Mouse (Mus musculus): ENCODE measurements around the gene Npas2. TPM values are rescaled to one million over a fixed set of nuclear protein-coding genes. Genes with fewer than 3 reads are reported as not detected.
A peak's percentile ranks its signal among the peaks of the same experiment; 100 is the strongest.

Npas2 gene
- polyA plus RNA-seq, 1 experiment from 2014 or later = 1.3 TPM

GRCm38 (mm10) chr1:39330857-39331594 lies 137.5 kb downstream of the Npas2 start:
- no peak for DNase-seq (ENCODE audit: low spot score)

DNA sequence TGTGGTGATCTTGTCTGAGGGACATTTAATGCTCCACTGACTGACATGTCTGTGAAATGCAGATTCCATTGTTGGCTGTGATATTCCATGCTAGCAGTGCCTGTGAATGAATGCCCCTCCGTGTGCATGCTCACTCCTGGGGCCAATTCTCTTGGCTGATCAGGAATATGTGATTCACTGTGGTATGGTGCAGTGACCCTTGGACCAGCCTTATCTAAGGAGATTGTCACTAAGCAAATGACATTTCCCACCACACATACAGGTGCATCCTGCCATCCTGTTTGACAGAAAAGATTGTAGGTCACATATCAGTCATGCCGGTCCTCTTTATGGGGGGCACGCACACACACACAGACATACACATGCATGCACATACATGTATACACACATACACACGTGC lies 138.9 kb downstream of the Npas2 start:
- DNase-seq (ENCODE audit: low spot score) = no peak

DNA sequence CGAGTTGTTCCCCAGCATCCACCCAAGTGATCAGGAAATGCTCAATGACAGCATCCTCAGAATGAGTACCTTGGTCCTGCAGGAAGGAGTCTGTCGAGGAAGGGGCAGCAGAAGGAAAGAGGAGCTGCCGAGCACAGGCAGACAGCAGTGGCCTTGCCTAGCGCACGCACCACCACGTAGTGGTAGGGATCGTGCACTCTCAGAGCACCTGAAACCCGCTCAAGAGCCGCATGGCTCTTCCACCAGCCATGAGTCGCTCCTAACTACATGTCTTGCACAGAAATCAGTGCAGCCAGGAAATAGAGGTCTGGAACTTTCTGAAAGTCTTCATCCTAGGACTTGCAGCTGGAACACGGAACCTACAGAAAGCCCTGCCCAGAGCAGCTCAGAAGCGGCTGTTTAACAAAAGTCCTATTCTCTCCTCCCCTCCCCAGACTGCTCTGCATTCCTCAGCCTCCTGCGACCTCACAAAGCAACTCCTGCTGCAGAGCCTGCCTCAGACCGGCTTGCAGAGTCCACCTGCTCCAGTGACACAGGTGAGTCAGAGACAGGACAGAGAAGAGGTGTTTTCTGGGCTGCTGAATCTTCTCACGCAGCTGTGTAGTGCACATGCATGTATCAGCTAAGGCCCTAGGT lies 142.1 kb downstream of the Npas2 start:
- no peak for DNase-seq (ENCODE audit: low spot score)

DNA sequence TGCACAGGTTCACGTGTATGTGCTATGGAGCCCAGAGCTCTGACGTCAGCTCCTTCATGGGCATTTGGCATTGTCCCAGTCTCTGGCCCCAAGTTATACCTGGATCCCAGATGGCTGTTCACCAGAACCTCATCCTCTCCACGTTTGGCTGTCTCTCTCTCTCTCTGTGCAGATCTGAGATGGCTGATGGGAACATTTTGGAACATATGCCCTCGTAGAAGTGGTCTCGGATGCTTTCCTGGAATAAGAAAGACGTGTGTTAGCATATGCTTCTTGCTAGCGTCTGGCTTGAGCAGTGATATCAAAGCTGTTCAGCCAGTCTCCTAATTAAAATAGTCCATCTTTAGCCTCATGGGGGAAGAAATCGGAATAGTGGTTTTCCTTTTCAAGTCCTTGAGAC lies 143.3 kb downstream of the Npas2 start:
- no peak for DNase-seq (ENCODE audit: low spot score)

GRCm38 (mm10) chr1:39338831-39339230 lies 145.3 kb downstream of the Npas2 start:
- DNase-seq (ENCODE audit: low spot score) = no peak

- no peak for DNase-seq (ENCODE audit: low spot score)
Measured at GRCm38 (mm10) chr1:39339455-39339854, 145.9 kb downstream of the Npas2 start.

GRCm38 (mm10) chr1:39340156-39340555 lies 146.6 kb downstream of the Npas2 start:
- DNase-seq (ENCODE audit: low spot score) = no peak

- peak; percentile 75 for DNase-seq (ENCODE audit: low spot score)
Measured at GRCm38 (mm10) chr1:39340647-39341046, 147.1 kb downstream of the Npas2 start.

DNA sequence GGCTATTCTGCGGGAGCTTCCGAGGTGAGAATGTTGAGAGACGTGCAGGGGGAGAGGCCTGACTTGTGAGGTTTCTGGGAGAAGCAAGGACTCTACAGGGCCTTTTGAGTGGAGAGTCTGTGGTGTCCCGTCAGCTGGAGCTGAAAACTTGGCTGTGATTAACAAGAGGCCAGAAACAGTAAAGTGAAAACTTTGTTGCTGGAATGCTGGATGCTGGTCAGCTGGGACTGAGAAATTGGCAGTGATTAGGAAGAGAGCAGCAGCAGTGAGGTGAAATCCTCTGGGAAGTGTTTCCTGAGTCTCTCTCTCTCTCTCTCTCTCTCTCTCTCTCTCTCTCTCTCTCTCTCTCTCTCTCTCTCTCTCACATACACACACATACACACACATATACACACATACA lies 148.3 kb downstream of the Npas2 start:
- DNase-seq (ENCODE audit: low spot score) = no peak

DNA sequence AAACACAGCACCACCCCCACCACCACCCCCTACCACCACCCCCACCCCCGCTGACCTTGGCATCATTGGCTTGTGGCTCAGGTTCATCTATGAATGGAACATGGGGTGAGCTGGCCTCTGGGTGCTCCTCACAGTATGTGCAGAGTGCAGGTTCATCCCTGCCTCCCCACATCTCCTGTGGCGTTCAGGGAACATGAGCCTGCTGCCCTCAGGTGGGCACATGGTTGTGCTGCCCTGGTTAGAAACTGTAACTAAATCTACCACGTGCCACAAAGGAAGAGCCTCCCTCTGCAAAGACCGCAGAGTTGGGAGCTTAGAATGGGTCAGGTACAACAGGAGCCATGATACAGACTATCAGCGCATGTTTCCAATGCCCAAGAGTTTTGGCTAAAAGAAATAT lies 149.7 kb downstream of the Npas2 start:
- no peak for DNase-seq (ENCODE audit: low spot score)

GRCm38 (mm10) chr1:39344981-39345600 lies 151.6 kb downstream of the Npas2 start:
- DNase-seq (ENCODE audit: low spot score) = peak; percentile 52

GRCm38 (mm10) chr1:39349001-39349400 lies 155.5 kb downstream of the Npas2 start:
- no peak for DNase-seq (ENCODE audit: low spot score)

GRCm38 (mm10) chr1:39349427-39349826 lies 155.9 kb downstream of the Npas2 start:
- DNase-seq (ENCODE audit: low spot score) = no peak

- no peak for DNase-seq (ENCODE audit: low spot score)
Measured at GRCm38 (mm10) chr1:39361754-39362514, 168.4 kb downstream of the Npas2 start.

- DNase-seq (ENCODE audit: low spot score) = no peak
Measured at GRCm38 (mm10) chr1:39362515-39362893, 169.0 kb downstream of the Npas2 start.

GRCm38 (mm10) chr1:39365562-39365961 lies 172.0 kb downstream of the Npas2 start:
- no peak for DNase-seq (ENCODE audit: low spot score)

GRCm38 (mm10) chr1:39367045-39367444 lies 173.5 kb downstream of the Npas2 start:
- DNase-seq (ENCODE audit: low spot score) = no peak

GRCm38 (mm10) chr1:39367601-39368266 lies 174.2 kb downstream of the Npas2 start, which contains the start of gene Rpl31:
Gene Rpl31, plus strand, starts transcription at chr1:39367842.
- DNase-seq (ENCODE audit: low spot score) = peak; percentile 96

DNA sequence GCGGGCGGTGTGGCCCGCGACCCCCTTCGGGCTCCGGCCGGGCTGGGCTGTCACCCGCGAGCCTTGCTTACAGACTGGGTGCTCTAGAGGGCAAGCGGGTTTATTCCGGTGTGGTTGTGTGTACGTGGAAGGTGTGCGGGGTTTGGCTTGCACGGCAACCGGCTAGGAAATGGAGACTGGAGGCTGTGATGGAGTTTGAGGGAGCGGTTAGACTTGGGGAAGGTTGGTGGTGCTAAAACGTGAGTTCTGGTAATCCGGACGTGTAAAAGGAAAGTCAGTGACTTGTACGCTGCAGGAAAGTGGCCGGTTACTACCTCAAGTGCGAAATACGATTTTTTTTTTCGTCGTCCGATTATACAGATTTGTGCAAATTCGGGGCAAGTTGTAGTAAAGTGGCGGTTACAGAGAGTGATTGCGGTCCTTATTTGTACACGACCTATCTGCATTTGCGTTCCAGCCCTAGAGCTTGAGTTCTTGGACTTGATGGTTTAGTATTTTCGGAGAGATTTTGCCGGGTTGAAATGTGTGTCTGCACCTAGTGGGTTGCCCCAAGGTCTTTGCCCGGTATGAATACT lies 174.8 kb downstream of the Npas2 start:
- DNase-seq (ENCODE audit: low spot score) = peak; percentile 43

- DNase-seq (ENCODE audit: low spot score) = no peak
Measured at GRCm38 (mm10) chr1:39370431-39370830, 176.9 kb downstream of the Npas2 start.
